12 mouse cellular contexts compared by ENCODE assay signal in genomic region chr5:21947610-21948381, GRCm38 (mm10).
DNase-seq lines count a peak whose midpoint lies in the region; ATAC-seq and TF ChIP-seq lines count a peak whose summit lies in the region.
"Had no signal": no experiment of that assay in that cellular context is flagged by ENCODE, and none has a peak within 500 bp of the region (broad histone marks: within the 10 kb centered on the region; RNA-seq: fewer than 3 reads in every experiment).

No protein-coding gene starts in this region.

- no peak overlapping the region for H3K4me2 ChIP-seq in kidney, embryonic 16.5 days (replicated peaks; ENCODE audit: low read depth, low read length)
- H3K4me2 ChIP-seq: limb, embryonic 15.5 days; lung, embryonic 14.5 days had no signal

- DNase-seq in cerebellum, postnatal 14 days = peak; percentile 33 to 60
- DNase-seq in cerebellum, postnatal 36 days = no peak
- DNase-seq in kidney, adult 2 months = peak; percentile 62
- peak; percentile 22 for DNase-seq in retina, postnatal 1 day
- no peak for DNase-seq in retina, embryonic 14.5 days (ENCODE audit: low spot score)
- DNase-seq in lung, postnatal 36 days = no peak
- DNase-seq in adrenal gland, postnatal 10 days = no peak
- DNase-seq: adrenal gland, postnatal 14 days; lung, embryonic 14.5 days had no signal

- no peak for TF ChIP-seq CTCF in kidney, adult 2 months (conservative IDR thresholded peaks at IDR 0.05; ENCODE audit: insufficient read depth, insufficient read length, low read depth, low read length)

- WGBS in kidney, adult 2 months = 65% methylated on average over 9 of the region's 9 CpGs
- WGBS in kidney, embryonic 16.5 days = 76% methylated on average over 9 of the region's 9 CpGs

- H3K4me3 ChIP-seq in kidney, adult 2 months (ENCODE audit: insufficient read depth, low read depth, low read length) = no peak overlapping the region
- no peak overlapping the region for H3K4me3 ChIP-seq in kidney, embryonic 16.5 days (ENCODE audit: low read length)
- H3K4me3 ChIP-seq: limb, embryonic 15.5 days had no signal

- H3K27me3 ChIP-seq in kidney, adult 2 months (replicated peaks; ENCODE audit: control insufficient read depth, insufficient read depth, low read length) = no peaks in the 10 kb centered on the region
- H3K27me3 ChIP-seq in kidney, embryonic 16.5 days (ENCODE audit: insufficient read depth, low read length) = no peaks in the 10 kb centered on the region
- H3K27me3 ChIP-seq: limb, embryonic 15.5 days had no signal

- ATAC-seq in kidney, embryonic 16.5 days (ENCODE audit: low FRiP score, low TSS enrichment) = no peak
- ATAC-seq: intestine, embryonic 16.5 days had no signal

- no peaks in the 10 kb centered on the region; the same call in 1 of the 2 replicates for H3K4me1 ChIP-seq in kidney, adult 2 months (ENCODE audit: control insufficient read depth, insufficient read depth, low read length)
- H3K4me1 ChIP-seq in kidney, embryonic 16.5 days (ENCODE audit: insufficient read depth, low read length) = no peaks in the 10 kb centered on the region

- no peaks in the 10 kb centered on the region for H3K36me3 ChIP-seq in kidney, adult 2 months (ENCODE audit: control insufficient read depth, insufficient read depth, low read length)
- H3K36me3 ChIP-seq in kidney, embryonic 16.5 days (ENCODE audit: insufficient read depth, low read length) = no peaks in the 10 kb centered on the region
- H3K36me3 ChIP-seq: limb, embryonic 15.5 days had no signal

- no peaks in the 10 kb centered on the region for H3K9me3 ChIP-seq in kidney, embryonic 16.5 days (ENCODE audit: low read length)
- H3K9me3 ChIP-seq: limb, embryonic 15.5 days had no signal

- H3K9ac ChIP-seq in kidney, embryonic 16.5 days (replicated peaks; ENCODE audit: low read length) = no peak overlapping the region
- H3K9ac ChIP-seq: limb, embryonic 15.5 days; lung, embryonic 14.5 days had no signal

- H3K27ac ChIP-seq in kidney, adult 2 months (ENCODE audit: insufficient read depth, low read depth, low read length) = peak overlapping the region; percentile 63; the same call in 1 of the 2 replicates
- H3K27ac ChIP-seq in kidney, embryonic 16.5 days (ENCODE audit: low read length) = no peak overlapping the region
- H3K27ac ChIP-seq: limb, embryonic 15.5 days had no signal

- no peak for TF ChIP-seq POLR2A in kidney, adult 2 months (IDR thresholded peaks at IDR 0.05; ENCODE audit: low read depth, low read length)

Comparison
In these comparisons a context has a peak if more than half of its experiments do, and no peak if none do; other contexts are left out.
1. DNase-seq: peak in cerebellum, postnatal 14 days (2 of 2), kidney, adult 2 months (single experiment) and retina, postnatal 1 day (single experiment); none in cerebellum, postnatal 36 days (0 of 2), retina, embryonic 14.5 days (single experiment), lung, postnatal 36 days (single experiment) and adrenal gland, postnatal 10 days (single experiment).